Mouse (Mus musculus) heart, postnatal 36 days (tissue): Measurements from ENCODE around the gene Gm8247. TPM values are rescaled to one million over a fixed set of nuclear protein-coding genes. Genes with fewer than 3 reads are reported as not detected.
"Not testable (repeated sequence)": the region's sequence is repeated elsewhere in the genome, so short reads cannot be mapped to it uniquely, and the experiment has no call there.

Experiments used
- DNase-seq, 2 experiments: peaks; one replicate each; pipeline ENCODE4 v3.0.0; 2021 to 2022
- intact Hi-C: fragments of 180-260 bp; cut with DNase I; formaldehyde crosslinking; loops from one replicate; pipeline ENCODE4 v1.15.1; 2025
- total RNA-seq, 2 experiments: library from RNA; stranded (reverse); gene quantifications; 2 replicates each; pipeline ENCODE4 v1.2.3; 2021

Gm8247 gene
- total RNA-seq: not detected

DNA sequence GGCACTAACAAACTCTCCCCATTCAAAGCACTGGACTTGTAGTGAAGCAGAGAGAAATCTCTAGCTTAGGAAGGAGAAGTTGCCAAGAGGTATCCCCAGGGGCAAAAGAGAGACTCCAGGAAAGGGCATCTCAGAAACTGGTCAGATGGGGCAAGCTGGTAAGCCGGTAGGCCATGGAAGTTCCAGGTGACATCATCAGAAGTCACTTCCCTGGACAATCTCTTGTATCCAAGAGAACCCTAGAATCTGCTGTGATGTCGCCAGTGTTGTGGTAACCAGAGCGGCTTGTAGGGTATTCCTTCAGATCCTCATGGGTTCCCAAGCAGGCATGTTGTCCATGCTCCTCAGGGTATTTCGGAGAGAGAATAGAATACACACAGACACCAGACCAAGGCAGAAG, at the start of gene Gm8247:
TSS of gene Gm8247 (plus strand) at position 301 of the 400 bp plus-strand sequence.
- intact Hi-C loops, DNase-seq: not testable (repeated sequence)

DNA sequence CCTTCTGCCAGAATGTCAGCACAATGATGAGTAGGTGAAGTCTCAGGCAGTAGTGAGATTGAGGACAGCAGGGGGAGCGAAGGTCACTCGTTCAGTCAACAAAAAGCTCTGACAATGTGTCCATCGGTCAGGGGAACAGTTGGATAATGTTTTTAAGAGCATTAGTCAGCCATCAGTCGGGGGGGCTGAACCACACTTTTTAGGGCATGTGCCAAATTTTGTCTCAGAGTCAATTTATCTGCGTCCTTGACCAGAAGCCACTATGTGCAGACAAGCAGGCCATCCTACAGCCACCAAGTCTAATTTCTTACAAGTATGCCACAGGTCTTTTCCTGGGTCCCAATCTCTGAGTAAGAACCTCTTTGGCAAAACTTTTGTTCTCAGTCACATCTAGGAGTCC, 35.0 kb upstream of the Gm8247 start:
- intact Hi-C loops, DNase-seq: not testable (repeated sequence)

DNA sequence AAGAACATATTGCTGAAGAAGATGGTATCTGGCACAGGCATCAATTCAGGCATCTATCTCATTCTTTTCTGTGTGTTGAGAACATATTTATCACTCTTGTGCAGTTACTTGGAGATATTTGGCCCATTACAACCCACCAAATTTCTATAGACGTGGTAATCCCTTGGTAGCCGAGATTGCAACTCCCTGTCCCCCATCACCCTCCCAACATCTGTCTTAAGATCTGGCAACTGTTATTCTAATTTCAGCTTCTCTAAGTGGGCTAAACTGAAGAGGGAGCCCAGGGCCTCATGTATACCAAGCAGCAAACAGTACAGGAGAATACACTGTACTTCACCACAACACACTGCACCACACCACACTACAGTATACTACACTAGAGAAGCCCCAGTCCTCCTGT, 8.8 kb downstream of the Gm8247 start:
- intact Hi-C loops, DNase-seq: not testable (repeated sequence)

DNA sequence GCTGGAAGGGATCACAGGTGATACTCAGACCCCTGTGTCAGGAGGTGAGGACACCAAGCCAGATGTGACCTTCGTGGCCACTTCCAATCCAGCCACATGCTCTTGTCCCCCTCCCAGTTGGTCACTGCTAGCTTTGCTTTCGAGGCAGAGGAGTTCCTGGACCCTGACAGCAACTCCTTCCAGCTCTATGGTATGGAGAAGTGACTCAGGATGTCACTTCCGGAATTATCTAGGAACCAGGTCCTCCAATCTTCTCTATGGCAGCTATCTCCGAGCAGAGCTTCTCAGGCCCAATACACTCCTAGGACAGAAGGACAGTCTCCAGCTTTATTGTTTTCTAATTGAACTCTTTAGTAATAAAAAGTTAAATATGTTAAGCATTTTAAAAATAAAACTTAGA, 44.8 kb downstream of the Gm8247 start, which contains the start of gene Gm5624:
TSS of gene Gm5624 (minus strand) at position 202 of the 400 bp plus-strand sequence.
- DNase-seq, intact Hi-C loops: not testable (repeated sequence)

Other genes with a start within 250 kb of the Gm8247 start
- gene Gm5930, start 244.6 kb upstream of the Gm8247 start, total RNA-seq: not detected
- not detected for gene Gm8229, start 217.8 kb upstream of the Gm8247 start, total RNA-seq
- not detected for gene Gm3371, start 172.5 kb upstream of the Gm8247 start, total RNA-seq
- gene Gm8232, start 149.5 kb upstream of the Gm8247 start, total RNA-seq: not detected
- gene BC061237, start 90.7 kb upstream of the Gm8247 start, total RNA-seq: not detected
- not detected for gene Gm17093, start 64.9 kb upstream of the Gm8247 start, total RNA-seq
- not detected for gene Gm5624, start 44.8 kb downstream of the Gm8247 start, total RNA-seq
- gene Gm8257, start 123.3 kb downstream of the Gm8247 start, total RNA-seq: not detected
- not detected for gene Gm8267, start 167.2 kb downstream of the Gm8247 start, total RNA-seq